Mouse (Mus musculus) heart, postnatal 14 days (tissue): ENCODE data around the gene Auts2. TPM values are rescaled to one million over a fixed set of nuclear protein-coding genes. Genes with fewer than 3 reads are reported as not detected.

Source experiments
- DNase-seq, 2 experiments: peaks; one replicate each; pipeline ENCODE4 v3.0.0; 2021 to 2022
- intact Hi-C: fragments of 180-260 bp; cut with DNase I; formaldehyde crosslinking; loops from one replicate; pipeline ENCODE4 v1.15.1; 2025
- total RNA-seq, 2 experiments: library from RNA; stranded (reverse); gene quantifications; 2 replicates each; pipeline ENCODE4 v1.2.3; 2021

Gene Auts2
- total RNA-seq, 2 experiments from 2014 or later = 43.1 to 47.3 TPM

GRCm38 (mm10) chr5:131794411-131795133 is 748.6 kb downstream of the Auts2 start:
- intact Hi-C loops = no loop called here
- no peak for DNase-seq

- no peak for DNase-seq
- intact Hi-C loops = loop anchor here (5.0 kb wide), 1 partner anchor 252 kb away; no protein-coding TSS in a partner anchor
Measured at GRCm38 (mm10) chr5:131789601-131790000, 753.5 kb downstream of the Auts2 start.

GRCm38 (mm10) chr5:131788008-131788407 is 755.1 kb downstream of the Auts2 start:
- DNase-seq = peak; percentile 19 to 25
- intact Hi-C loops = loop anchor here (5.0 kb wide), 1 partner anchor 251 kb away; no protein-coding TSS in a partner anchor

- DNase-seq = no peak
- intact Hi-C loops = no loop called here
Measured at GRCm38 (mm10) chr5:131783241-131783640, 759.9 kb downstream of the Auts2 start.

GRCm38 (mm10) chr5:131781063-131781462 is 762.1 kb downstream of the Auts2 start:
- no peak for DNase-seq
- intact Hi-C loops = no loop called here

- no peak for DNase-seq
- intact Hi-C loops = no loop called here
Measured at GRCm38 (mm10) chr5:131779171-131779570, 764.0 kb downstream of the Auts2 start.

- intact Hi-C loops = no loop called here
Measured at GRCm38 (mm10) chr5:131775672-131776071, 767.5 kb downstream of the Auts2 start.

GRCm38 (mm10) chr5:131775222-131775621 is 767.9 kb downstream of the Auts2 start:
- no peak for DNase-seq
- intact Hi-C loops = no loop called here

More at GRCm38 (mm10) chr5:131775672-131776071, 767.5 kb downstream of the Auts2 start:
- no peak for DNase-seq

GRCm38 (mm10) chr5:131774792-131775191 is 768.4 kb downstream of the Auts2 start:
- intact Hi-C loops = no loop called here
- DNase-seq = no peak

- DNase-seq = no peak
- intact Hi-C loops = no loop called here
Measured at GRCm38 (mm10) chr5:131772616-131773015, 770.5 kb downstream of the Auts2 start.

- intact Hi-C loops = no loop called here
- no peak for DNase-seq
Measured at GRCm38 (mm10) chr5:131769273-131769672, 773.9 kb downstream of the Auts2 start.

GRCm38 (mm10) chr5:131767699-131768264 is 775.4 kb downstream of the Auts2 start:
- no peak for DNase-seq
- intact Hi-C loops = no loop called here

GRCm38 (mm10) chr5:131767176-131767575 is 776.0 kb downstream of the Auts2 start:
- intact Hi-C loops = no loop called here
- DNase-seq = no peak

- DNase-seq = no peak
- intact Hi-C loops = no loop called here
Measured at GRCm38 (mm10) chr5:131759432-131759831, 783.7 kb downstream of the Auts2 start.

- intact Hi-C loops = loop anchor here (5.0 kb wide), 1 partner anchor 62 kb away; no protein-coding TSS in a partner anchor
- DNase-seq = no peak
Measured at GRCm38 (mm10) chr5:131750330-131750729, 792.8 kb downstream of the Auts2 start.

GRCm38 (mm10) chr5:131749211-131749610 is 793.9 kb downstream of the Auts2 start:
- intact Hi-C loops = no loop called here

GRCm38 (mm10) chr5:131743069-131743468 is 800.1 kb downstream of the Auts2 start:
- intact Hi-C loops = no loop called here
- DNase-seq = no peak

More at GRCm38 (mm10) chr5:131749211-131749610, 793.9 kb downstream of the Auts2 start:
- DNase-seq = no peak

GRCm38 (mm10) chr5:131737476-131737875 is 805.7 kb downstream of the Auts2 start:
- DNase-seq = no peak
- intact Hi-C loops = no loop called here

- peak in 1 of 2 experiments; percentile 14 for DNase-seq
Measured at GRCm38 (mm10) chr5:131733324-131733660, 809.9 kb downstream of the Auts2 start.

GRCm38 (mm10) chr5:131732631-131733323 is 810.4 kb downstream of the Auts2 start:
- DNase-seq = no peak
- intact Hi-C loops = no loop called here

More at GRCm38 (mm10) chr5:131733324-131733660, 809.9 kb downstream of the Auts2 start:
- intact Hi-C loops = no loop called here

GRCm38 (mm10) chr5:131729456-131729855 is 813.7 kb downstream of the Auts2 start:
- intact Hi-C loops = no loop called here
- no peak for DNase-seq
